22 mouse cellular contexts compared by ENCODE assay signal in genomic region chr3:145971501-145971900, GRCm38 (mm10). TPM values are rescaled to one million over a fixed set of nuclear protein-coding genes. Genes with fewer than 3 reads are reported as not detected.
DNase-seq lines count a peak whose midpoint lies in the region; ATAC-seq and TF ChIP-seq lines count a peak whose summit lies in the region.
"Had no signal": no experiment of that assay in that cellular context is flagged by ENCODE, and none has a peak within 500 bp of the region (broad histone marks: within the 10 kb centered on the region; RNA-seq: fewer than 3 reads in every experiment).

No protein-coding gene starts in this region.

- ATAC-seq in heart, embryonic 13.5 days (ENCODE audit: extremely low read depth, insufficient number of reproducible peaks, low FRiP score, low TSS enrichment): no peak
- ATAC-seq in limb, embryonic 14.5 days (ENCODE audit: low FRiP score, low read depth): no peak
- peak; percentile 69; the same call in 1 of the 2 replicates for ATAC-seq in embryonic facial prominence, embryonic 15.5 days (ENCODE audit: insufficient number of reproducible peaks, low FRiP score, low TSS enrichment, low read depth)
- ATAC-seq: activated CD4-positive, CD25-positive, alpha-beta regulatory T cell, adult 4 months; inflammation-experienced regulatory T-cells, adult 6 months; midbrain, embryonic 15.5 days had no signal

- H3K27ac ChIP-seq in heart, embryonic 13.5 days (replicated peaks): peak overlapping the region; percentile 69
- H3K27ac ChIP-seq in limb, embryonic 14.5 days (replicated peaks; ENCODE audit: low read depth, low read length): no peak overlapping the region
- no peak overlapping the region for H3K27ac ChIP-seq in limb, embryonic 10.5 days
- H3K27ac ChIP-seq in embryonic facial prominence, embryonic 15.5 days (replicated peaks): peak overlapping the region; percentile 19; the same call in 1 of the 2 replicates
- H3K27ac ChIP-seq: embryonic facial prominence, embryonic 13.5 days; hindbrain, embryonic 12.5 days; limb, embryonic 15.5 days; liver, embryonic 14.5 days; midbrain, embryonic 15.5 days; neural tube, embryonic 13.5 days had no signal

- peaks cover 33% of the 10 kb centered on the region for H3K4me1 ChIP-seq in heart, embryonic 13.5 days
- H3K4me1 ChIP-seq in limb, embryonic 14.5 days (ENCODE audit: control insufficient read depth, insufficient read depth, low read length): no peaks in the 10 kb centered on the region
- H3K4me1 ChIP-seq in limb, embryonic 10.5 days: peaks cover 10% of the 10 kb centered on the region
- H3K4me1 ChIP-seq in embryonic facial prominence, embryonic 15.5 days: peaks cover 7% of the 10 kb centered on the region; the same call in 1 of the 2 replicates
- H3K4me1 ChIP-seq: hindbrain, embryonic 12.5 days; midbrain, embryonic 15.5 days; neural tube, embryonic 13.5 days had no signal

- no peak overlapping the region for H3K4me2 ChIP-seq in heart, embryonic 13.5 days
- H3K4me2 ChIP-seq in limb, embryonic 14.5 days (replicated peaks; ENCODE audit: low read depth, low read length, severe bottlenecking): no peak overlapping the region
- no peak overlapping the region for H3K4me2 ChIP-seq in embryonic facial prominence, embryonic 15.5 days (replicated peaks)
- H3K4me2 ChIP-seq: embryonic facial prominence, embryonic 13.5 days; hindbrain, embryonic 12.5 days; limb, embryonic 15.5 days; midbrain, embryonic 15.5 days; neural tube, embryonic 13.5 days had no signal

- no peaks in the 10 kb centered on the region for H3K36me3 ChIP-seq in heart, embryonic 13.5 days
- H3K36me3 ChIP-seq in limb, embryonic 14.5 days (ENCODE audit: control insufficient read depth, insufficient read depth, low read length): no peaks in the 10 kb centered on the region
- no peaks in the 10 kb centered on the region for H3K36me3 ChIP-seq in limb, embryonic 10.5 days
- no peaks in the 10 kb centered on the region for H3K36me3 ChIP-seq in embryonic facial prominence, embryonic 15.5 days
- H3K36me3 ChIP-seq: embryonic facial prominence, embryonic 13.5 days; hindbrain, embryonic 12.5 days; limb, embryonic 15.5 days; midbrain, embryonic 15.5 days; neural tube, embryonic 13.5 days had no signal

- intact Hi-C loops in heart, postnatal 36 days (cut with DNase I): no loop called here

- DNase-seq in heart, postnatal 36 days: no peak
- peak; percentile 54 for DNase-seq in limb, embryonic 14.5 days (ENCODE audit: low spot score)
- DNase-seq in limb, embryonic 10.5 days (ENCODE audit: low spot score): no peak
- peak; percentile 27 for DNase-seq in brain, adult 2 months (ENCODE audit: low read depth, low spot score)
- DNase-seq in urinary bladder, postnatal 36 days (ENCODE audit: low spot score in 2 of 2): no peak
- DNase-seq: adrenal gland, adult 8-10 months; cerebellum, adult 2 months; cerebellum, postnatal 25 days; gastrocnemius, postnatal 10 days; kidney, adult 18-20 months; kidney, postnatal 4 days had no signal

- 66% methylated on average over 10 of the region's 10 CpGs for WGBS in heart, embryonic 13.5 days
- 72% methylated on average over 10 of the region's 10 CpGs for WGBS in limb, embryonic 14.5 days
- WGBS in limb, embryonic 10.5 days: 85% methylated on average over 10 of the region's 10 CpGs
- WGBS in embryonic facial prominence, embryonic 15.5 days: 42% methylated on average over 10 of the region's 10 CpGs

- no peak overlapping the region for H3K4me3 ChIP-seq in heart, embryonic 13.5 days
- H3K4me3 ChIP-seq in limb, embryonic 14.5 days (replicated peaks; ENCODE audit: low read length): no peak overlapping the region
- no peak overlapping the region for H3K4me3 ChIP-seq in limb, embryonic 10.5 days
- H3K4me3 ChIP-seq in embryonic facial prominence, embryonic 15.5 days (replicated peaks): no peak overlapping the region
- H3K4me3 ChIP-seq: embryonic facial prominence, embryonic 13.5 days; hindbrain, embryonic 12.5 days; limb, embryonic 15.5 days; midbrain, embryonic 15.5 days; myocyte; neural tube, embryonic 13.5 days had no signal

- peak overlapping the region; percentile 24; the same call in 1 of the 2 replicates for H3K9ac ChIP-seq in heart, embryonic 13.5 days
- H3K9ac ChIP-seq in limb, embryonic 14.5 days (ENCODE audit: low read depth, low read length, severe bottlenecking): no peak overlapping the region
- H3K9ac ChIP-seq in embryonic facial prominence, embryonic 15.5 days: no peak overlapping the region
- H3K9ac ChIP-seq: embryonic facial prominence, embryonic 13.5 days; hindbrain, embryonic 12.5 days; limb, embryonic 15.5 days; liver, embryonic 14.5 days; midbrain, embryonic 15.5 days; neural tube, embryonic 13.5 days had no signal

- no peak for TF ChIP-seq POLR2A in limb, embryonic 14.5 days (IDR thresholded peaks at IDR 0.05; ENCODE audit: borderline replicate concordance, extremely low read depth, insufficient read depth, insufficient read length)

- no peaks in the 10 kb centered on the region for H3K27me3 ChIP-seq in heart, embryonic 13.5 days (replicated peaks)
- no peaks in the 10 kb centered on the region for H3K27me3 ChIP-seq in limb, embryonic 14.5 days (ENCODE audit: control insufficient read depth, insufficient read depth, low read length)
- no peaks in the 10 kb centered on the region for H3K27me3 ChIP-seq in limb, embryonic 10.5 days (ENCODE audit: low read depth, poor library complexity, severe bottlenecking)
- no peaks in the 10 kb centered on the region for H3K27me3 ChIP-seq in embryonic facial prominence, embryonic 15.5 days
- H3K27me3 ChIP-seq: embryonic facial prominence, embryonic 13.5 days; hindbrain, embryonic 12.5 days; limb, embryonic 15.5 days; midbrain, embryonic 15.5 days; neural tube, embryonic 13.5 days had no signal

- H3K9me3 ChIP-seq in heart, embryonic 13.5 days: peaks cover 10% of the 10 kb centered on the region
- H3K9me3 ChIP-seq in limb, embryonic 14.5 days (ENCODE audit: control insufficient read depth, low read length): no peaks in the 10 kb centered on the region
- H3K9me3 ChIP-seq in limb, embryonic 10.5 days (replicated peaks): peaks cover 4% of the 10 kb centered on the region; the same call in 1 of the 2 replicates
- no peaks in the 10 kb centered on the region for H3K9me3 ChIP-seq in embryonic facial prominence, embryonic 15.5 days (replicated peaks)
- H3K9me3 ChIP-seq: limb, embryonic 15.5 days; midbrain, embryonic 15.5 days had no signal

RNA-seq across cellular contexts. Expression of gene Syde2, which starts 16.2 kb away (rescaled TPM):
- polyA plus RNA-seq in heart, embryonic 13.5 days (2015; fragmentation: Nextera tagmentation; extraction: Ambion mirVana): 4.8 and 5.4 TPM in 2 replicates
- total RNA-seq in heart, postnatal 36 days (2021): 10 to 100 TPM; 13.8 to 18.6 TPM
- 5.3 and 6.0 TPM in 2 replicates for polyA plus RNA-seq in limb, embryonic 14.5 days (2012; rRNA removed)
- 2.6 and 2.8 TPM in 2 replicates for polyA plus RNA-seq in limb, embryonic 14.5 days (2014; fragmentation: Nextera tagmentation; extraction: Ambion mirVana)
- polyA plus RNA-seq in limb, embryonic 10.5 days (2016; fragmentation: Nextera tagmentation; extraction: Ambion mirVana): 1.2 and 1.3 TPM in 2 replicates
- polyA plus RNA-seq in embryonic facial prominence, embryonic 15.5 days (2015; fragmentation: Nextera tagmentation; extraction: Ambion mirVana): 1.6 and 1.7 TPM in 2 replicates
- polyA plus RNA-seq: activated CD4-positive, CD25-positive, alpha-beta regulatory T cell, adult 4 months had no signal

RNA-seq across cellular contexts. Expression of gene 2410004B18Rik, which starts 33.7 kb away (rescaled TPM):
- polyA plus RNA-seq in heart, embryonic 13.5 days (2015; fragmentation: Nextera tagmentation; extraction: Ambion mirVana): 35.4 and 44.6 TPM in 2 replicates
- 10 to 100 TPM; 16.0 to 16.6 TPM for total RNA-seq in heart, postnatal 36 days (2021)
- polyA plus RNA-seq in limb, embryonic 14.5 days (2012; rRNA removed): 25.9 and 31.2 TPM in 2 replicates
- 45.6 and 47.8 TPM in 2 replicates for polyA plus RNA-seq in limb, embryonic 14.5 days (2014; fragmentation: Nextera tagmentation; extraction: Ambion mirVana)
- polyA plus RNA-seq in limb, embryonic 10.5 days (2016; fragmentation: Nextera tagmentation; extraction: Ambion mirVana): 50.1 and 52.4 TPM in 2 replicates
- 49.1 and 49.9 TPM in 2 replicates for polyA plus RNA-seq in embryonic facial prominence, embryonic 15.5 days (2015; fragmentation: Nextera tagmentation; extraction: Ambion mirVana)

RNA-seq across cellular contexts. Expression of gene Bcl10, which starts 48.9 kb away (rescaled TPM):
- 35.1 and 36.0 TPM in 2 replicates for polyA plus RNA-seq in heart, embryonic 13.5 days (2015; fragmentation: Nextera tagmentation; extraction: Ambion mirVana)
- 10 to 100 TPM; 18.2 to 19.6 TPM for total RNA-seq in heart, postnatal 36 days (2021)
- 25.5 and 26.0 TPM in 2 replicates for polyA plus RNA-seq in limb, embryonic 14.5 days (2012; rRNA removed)
- polyA plus RNA-seq in limb, embryonic 14.5 days (2014; fragmentation: Nextera tagmentation; extraction: Ambion mirVana): 52.1 and 52.9 TPM in 2 replicates
- 44.0 and 45.5 TPM in 2 replicates for polyA plus RNA-seq in limb, embryonic 10.5 days (2016; fragmentation: Nextera tagmentation; extraction: Ambion mirVana)
- 50.1 and 51.8 TPM in 2 replicates for polyA plus RNA-seq in embryonic facial prominence, embryonic 15.5 days (2015; fragmentation: Nextera tagmentation; extraction: Ambion mirVana)

Comparison
In these comparisons a context has a peak if more than half of its experiments do, and no peak if none do; other contexts are left out.
1. DNase-seq: peak in limb, embryonic 14.5 days (single experiment) and brain, adult 2 months (single experiment); none in heart, postnatal 36 days (0 of 2), limb, embryonic 10.5 days (single experiment) and urinary bladder, postnatal 36 days (0 of 2).
2. H3K27ac ChIP-seq: peak in heart, embryonic 13.5 days (single experiment) and embryonic facial prominence, embryonic 15.5 days (single experiment); none in limb, embryonic 14.5 days (single experiment) and limb, embryonic 10.5 days (single experiment).